Mouse (Mus musculus) C2C12 (cell line): ENCODE data around the gene Dlx4.

Experiments
- CEBPB ChIP-seq: IDR thresholded peaks from one replicate; pipeline ENCODE4 v1.6.1; 2011; ENCODE audit warnings: low read depth, mild to moderate bottlenecking, control low read depth, moderate library complexity
- CTCF ChIP-seq: IDR thresholded peaks from one replicate; pipeline ENCODE4 v1.5.1; 2011; ENCODE audit not compliant: control insufficient read depth, insufficient read depth, insufficient read length
- MAX ChIP-seq: IDR thresholded peaks from one replicate; pipeline ENCODE4 v1.6.1; 2011; ENCODE audit warnings: mild to moderate bottlenecking, control low read depth
- MYOD1 ChIP-seq: IDR thresholded peaks from one replicate; pipeline ENCODE4 v1.6.1; 2011; ENCODE audit warnings: low read depth; ENCODE audit not compliant: control insufficient read depth, insufficient read length
- MYOG ChIP-seq: IDR thresholded peaks from one replicate; pipeline ENCODE4 v1.6.1; 2011; ENCODE audit not compliant: control insufficient read depth, insufficient read length; ENCODE audit errors: extremely low read depth
- USF1 ChIP-seq: IDR thresholded peaks from one replicate; pipeline ENCODE4 v1.6.1; 2011; ENCODE audit warnings: low read depth, mild to moderate bottlenecking, control low read depth, moderate library complexity

- TF ChIP-seq CTCF (no peak), MAX (no peak), CEBPB (no peak), MYOD1 (no peak), USF1 (no peak), MYOG (no peak)
Measured at GRCm38 (mm10) chr11:95093077-95093476, 53.0 kb downstream of the Dlx4 start.
